Mouse (Mus musculus) cortical plate, adult 2 months (tissue): Measurements from ENCODE around the gene Hivep3.

Experiments used
- CTCF ChIP-seq: fragments of 200-500 bp; IDR thresholded peaks from 2 replicates; pipeline ENCODE4 v1.5.1; 2011; ENCODE audit warnings: mild to moderate bottlenecking, control low read depth, low read length; ENCODE audit not compliant: insufficient read depth; ENCODE audit errors: extremely low read depth
- POLR2A ChIP-seq: fragments of 200-500 bp; IDR thresholded peaks from 2 replicates; pipeline ENCODE4 v1.6.1; 2011; ENCODE audit warnings: mild to moderate bottlenecking, low read length, control low read depth; ENCODE audit not compliant: insufficient read depth; ENCODE audit errors: extremely low read depth

DNA sequence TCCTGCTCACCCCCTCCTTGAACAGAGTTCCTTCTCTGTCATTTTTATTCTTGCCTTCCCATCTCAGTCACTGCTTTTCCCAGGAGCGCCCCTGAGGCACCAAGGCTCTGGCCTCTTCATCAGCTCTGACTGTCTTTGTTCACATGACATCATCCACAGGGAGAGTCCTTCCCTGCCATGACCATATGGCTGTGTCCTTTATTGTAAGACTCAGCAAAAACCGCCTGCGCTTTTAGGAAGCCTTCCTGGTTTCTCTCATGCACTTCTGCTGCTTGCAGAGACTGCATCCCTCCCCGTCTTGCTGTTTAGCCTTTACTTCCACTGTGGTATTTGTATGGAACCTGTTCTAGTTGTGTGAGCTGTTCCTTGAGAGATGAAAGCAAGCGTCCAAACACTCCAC lies 216.6 kb downstream of the Hivep3 start:
- TF ChIP-seq POLR2A (no peak), CTCF (no peak)
